Mouse (Mus musculus) myocyte (in vitro differentiated cells): ENCODE data around the gene Trmo. TPM values are rescaled to one million over a fixed set of nuclear protein-coding genes. Genes with fewer than 3 reads are reported as not detected.

ENCODE experiments used
- H3K27me3 ChIP-seq: one replicate; pipeline ENCODE4 v1.6.1; 2011; ENCODE audit not compliant: control insufficient read depth, insufficient read depth, insufficient read length
- H3K36me3 ChIP-seq: one replicate; pipeline ENCODE4 v1.6.1; 2011; ENCODE audit not compliant: control insufficient read depth, insufficient read depth
- H3K4me2 ChIP-seq: one replicate; pipeline ENCODE4 v1.6.1; 2011; ENCODE audit warnings: low read depth, control low read depth
- H3K4me3 ChIP-seq: one replicate; pipeline ENCODE4 v1.5.1; 2011; ENCODE audit warnings: mild to moderate bottlenecking, control low read depth, moderate library complexity
- H3K79me2 ChIP-seq: one replicate; pipeline ENCODE4 v1.6.1; 2011; ENCODE audit not compliant: control insufficient read depth, insufficient read depth
- H3ac ChIP-seq: one replicate; pipeline ENCODE4 v1.6.1; 2011; ENCODE audit not compliant: control insufficient read depth, insufficient read length
- CEBPB ChIP-seq: IDR thresholded peaks from 2 replicates; pipeline ENCODE4 v1.6.1; 2011; ENCODE audit warnings: mild to moderate bottlenecking, moderate library complexity; ENCODE audit not compliant: poor library complexity, insufficient read depth, severe bottlenecking
- E2F4 ChIP-seq: IDR thresholded peaks from one replicate; pipeline ENCODE4 v1.6.1; 2011; ENCODE audit warnings: mild to moderate bottlenecking, control low read depth, moderate library complexity; ENCODE audit not compliant: insufficient read depth
- MAX ChIP-seq: IDR thresholded peaks from one replicate; pipeline ENCODE4 v1.6.1; 2011; ENCODE audit warnings: low read depth, mild to moderate bottlenecking, control low read depth
- MYOD1 ChIP-seq, 3 experiments: IDR thresholded peaks; one replicate each; pipeline ENCODE4 v1.6.1; 2011; ENCODE audit warnings: control low read depth in 2 of 3, low read depth in 2 of 3, mild to moderate bottlenecking in 2 of 3, moderate library complexity in 1 of 3; ENCODE audit not compliant: insufficient read length in 2 of 3, control insufficient read depth in 1 of 3
- MYOG ChIP-seq, 3 experiments: IDR thresholded peaks; one replicate each; pipeline ENCODE4 v1.6.1; 2011; ENCODE audit warnings: control low read depth in 2 of 3, low read depth in 2 of 3, mild to moderate bottlenecking in 2 of 3; ENCODE audit not compliant: insufficient read length in 2 of 3, control insufficient read depth in 1 of 3, insufficient read depth in 1 of 3
- POLR2A ChIP-seq: IDR thresholded peaks from one replicate; pipeline ENCODE4 v1.6.1; 2011; ENCODE audit warnings: low read depth, mild to moderate bottlenecking, control low read depth, moderate library complexity; ENCODE audit not compliant: insufficient read length
- POLR2AphosphoS2 ChIP-seq: IDR thresholded peaks from one replicate; pipeline ENCODE4 v1.6.1; 2011; ENCODE audit warnings: low read depth, control low read depth; ENCODE audit not compliant: insufficient read length
- REST ChIP-seq: IDR thresholded peaks from one replicate; pipeline ENCODE4 v1.6.1; 2011; ENCODE audit warnings: mild to moderate bottlenecking, control low read depth, moderate library complexity; ENCODE audit not compliant: insufficient read depth, insufficient read length
- SRF ChIP-seq: IDR thresholded peaks from one replicate; pipeline ENCODE4 v1.6.1; 2011; ENCODE audit warnings: low read depth; ENCODE audit not compliant: control insufficient read depth, insufficient read length
- TCF12 ChIP-seq: IDR thresholded peaks from one replicate; pipeline ENCODE4 v1.6.1; 2011; ENCODE audit warnings: mild to moderate bottlenecking, control low read depth; ENCODE audit not compliant: poor library complexity, insufficient read depth, severe bottlenecking
- TCF3 ChIP-seq: IDR thresholded peaks from one replicate; pipeline ENCODE4 v1.6.1; 2011; ENCODE audit warnings: low read depth, control low read depth; ENCODE audit not compliant: insufficient read length
- USF1 ChIP-seq: IDR thresholded peaks from one replicate; pipeline ENCODE4 v1.6.1; 2011; ENCODE audit warnings: low read depth, mild to moderate bottlenecking, control low read depth, moderate library complexity
- polyA plus RNA-seq: library from polyadenylated mRNA; unstranded; fragments of >200 nt; fragmentation: generic; extraction: Trizol; gene quantifications from one replicate; pipeline ENCODE4 v1.2.1, GENCODE M21; 2012; ENCODE audit warnings: missing spikeins

The Trmo gene
- polyA plus RNA-seq, 1 experiment: 3.1 TPM

- Histone ChIP-seq H3ac (no peak overlapping the region), H3K79me2 (no peaks in the 10 kb centered on the region), H3K36me3 (no peaks in the 10 kb centered on the region), H3K4me3 (no peak overlapping the region), H3K27me3 (no peaks in the 10 kb centered on the region), H3K4me2 (no peak overlapping the region)
- TF ChIP-seq SRF: no peak
- TF ChIP-seq POLR2A: no peak
- no peak for TF ChIP-seq POLR2AphosphoS2
- no peak for TF ChIP-seq REST
- TF ChIP-seq E2F4: no peak
- no peak for TF ChIP-seq TCF3
- no peak for TF ChIP-seq MAX
- TF ChIP-seq USF1: no peak
- no peak for TF ChIP-seq TCF12
- no peak for TF ChIP-seq CEBPB
- TF ChIP-seq MYOG (IDR thresholded peaks at IDR 0.05; ENCODE audit: control insufficient read depth in 1 of 3, insufficient read depth in 1 of 3, insufficient read length in 2 of 3, low read depth in 2 of 3): no peak
- no peak for TF ChIP-seq MYOD1 (IDR thresholded peaks at IDR 0.05; ENCODE audit: control insufficient read depth in 1 of 3, insufficient read length in 2 of 3, low read depth in 2 of 3)
Measured at GRCm38 (mm10) chr4:46328906-46329305, 60.3 kb downstream of the Trmo start.

Other genes with a start within 250 kb of the Trmo start
- gene Xpa, start 193.1 kb downstream of the Trmo start, polyA plus RNA-seq: 19.7 TPM
- gene Foxe1, start 45.8 kb downstream of the Trmo start, polyA plus RNA-seq: not detected
- gene Hemgn, start 24.1 kb upstream of the Trmo start, polyA plus RNA-seq: not detected
- 228 TPM for gene Anp32b, start 61.5 kb upstream of the Trmo start, polyA plus RNA-seq
- 62.3 TPM for gene Nans, start 99.8 kb upstream of the Trmo start, polyA plus RNA-seq
- 0.14 TPM for gene Trim14, start 146.7 kb upstream of the Trmo start, polyA plus RNA-seq
- 0.30 TPM for gene Coro2a, start 212.8 kb upstream of the Trmo start, polyA plus RNA-seq